Mouse (Mus musculus): ENCODE measurements around the gene Rasgef1b. TPM values are rescaled to one million over a fixed set of nuclear protein-coding genes. Genes with fewer than 3 reads are reported as not detected.

Rasgef1b gene
- total RNA-seq, 1 experiment from 2014 or later = 30.5 TPM

DNA sequence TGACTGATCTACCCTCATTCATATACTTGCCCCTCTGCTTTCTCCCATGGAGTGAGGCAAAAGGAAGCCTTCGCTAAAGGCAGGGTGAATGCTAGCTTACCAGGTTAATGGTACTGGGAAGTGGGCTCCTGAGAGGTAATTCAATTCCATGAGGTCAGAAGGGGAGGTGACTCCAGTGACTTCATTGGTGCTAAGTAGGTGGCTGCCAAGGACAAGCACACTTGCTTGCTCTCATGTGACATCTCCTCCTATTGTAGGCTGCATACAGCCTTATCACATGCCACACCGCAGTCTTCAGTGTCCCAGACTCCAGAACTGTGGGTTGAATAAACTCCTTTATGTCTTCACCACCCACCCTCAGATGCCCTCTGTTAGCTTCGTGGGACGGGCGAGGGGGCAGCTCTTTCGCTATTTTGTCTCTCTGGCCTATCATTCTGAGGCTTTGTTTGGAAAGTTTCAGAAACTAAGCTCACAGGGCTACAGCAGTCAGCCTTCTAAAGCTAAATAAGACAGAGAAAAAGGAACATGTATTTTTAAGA is 441.1 kb downstream of the Rasgef1b start:
- ATAC-seq (replicated peaks in 1 of 2; ENCODE audit: insufficient read depth in 1 of 2, low FRiP score in 2 of 2, low TSS enrichment in 1 of 2, low read depth in 1 of 2, poor library complexity in 2 of 2, severe bottlenecking in 2 of 2) = no peak

DNA sequence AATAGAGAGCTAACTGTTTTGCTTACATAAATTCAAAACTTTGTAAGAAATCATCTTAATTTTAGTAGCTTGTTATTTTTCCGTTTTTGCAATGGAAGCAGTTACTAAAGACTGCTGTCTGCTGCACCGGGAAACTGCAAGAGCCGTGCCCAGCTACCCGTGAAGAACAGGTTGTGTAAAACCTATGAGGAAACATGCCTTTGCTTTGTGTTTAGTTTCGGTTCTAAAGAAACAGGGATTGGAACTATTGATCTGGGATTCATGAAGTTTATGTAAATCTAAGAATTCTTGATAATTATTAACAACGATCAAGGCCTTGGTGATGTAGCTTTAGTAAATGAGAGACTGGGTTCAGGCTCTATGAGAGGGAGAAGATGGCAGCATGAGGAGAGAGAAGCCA is 442.3 kb downstream of the Rasgef1b start:
- no peak for ATAC-seq (replicated peaks in 1 of 2; ENCODE audit: insufficient read depth in 1 of 2, low FRiP score in 2 of 2, low TSS enrichment in 1 of 2, low read depth in 1 of 2, poor library complexity in 2 of 2, severe bottlenecking in 2 of 2)

DNA sequence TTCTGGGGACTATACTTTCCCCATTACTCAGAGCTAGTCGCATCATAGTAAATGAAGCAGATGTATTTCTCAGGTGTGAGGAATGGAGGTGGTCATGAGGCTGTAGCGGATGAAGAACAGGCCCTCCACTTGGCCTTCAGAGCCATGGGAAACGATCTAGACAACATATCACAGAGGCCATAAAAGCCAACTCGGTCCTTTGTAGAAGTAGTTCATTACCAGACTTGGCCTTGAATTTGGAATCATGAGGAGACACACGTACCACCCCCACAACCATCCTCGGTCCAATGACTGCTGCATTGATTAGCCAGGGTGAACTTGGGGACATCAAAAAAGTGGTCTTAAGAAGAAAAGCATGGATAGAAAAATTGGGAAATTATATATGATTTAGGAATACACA is 442.8 kb downstream of the Rasgef1b start:
- no peak for ATAC-seq (replicated peaks in 1 of 2; ENCODE audit: insufficient read depth in 1 of 2, low FRiP score in 2 of 2, low TSS enrichment in 1 of 2, low read depth in 1 of 2, poor library complexity in 2 of 2, severe bottlenecking in 2 of 2)

DNA sequence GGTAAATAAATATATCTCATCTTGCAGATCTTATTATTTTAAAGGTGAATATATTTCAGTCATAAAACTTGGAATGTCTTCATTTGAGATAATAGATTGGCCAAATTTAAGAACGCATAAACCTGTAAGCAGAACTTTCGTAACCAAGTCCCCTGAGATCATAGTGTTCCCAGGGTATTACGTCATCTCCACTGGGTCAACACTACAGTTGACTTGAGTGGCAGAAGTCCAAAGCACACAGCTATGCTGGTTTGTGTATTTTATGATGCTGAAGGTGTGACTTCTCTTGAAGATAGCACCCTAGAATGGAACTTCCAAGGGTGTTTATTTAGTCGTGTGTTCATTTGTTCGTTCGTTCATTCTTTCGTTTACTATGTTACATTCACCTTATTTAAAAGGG is 444.5 kb downstream of the Rasgef1b start:
- ATAC-seq (replicated peaks in 1 of 2; ENCODE audit: insufficient read depth in 1 of 2, low FRiP score in 2 of 2, low TSS enrichment in 1 of 2, low read depth in 1 of 2, poor library complexity in 2 of 2, severe bottlenecking in 2 of 2) = no peak

DNA sequence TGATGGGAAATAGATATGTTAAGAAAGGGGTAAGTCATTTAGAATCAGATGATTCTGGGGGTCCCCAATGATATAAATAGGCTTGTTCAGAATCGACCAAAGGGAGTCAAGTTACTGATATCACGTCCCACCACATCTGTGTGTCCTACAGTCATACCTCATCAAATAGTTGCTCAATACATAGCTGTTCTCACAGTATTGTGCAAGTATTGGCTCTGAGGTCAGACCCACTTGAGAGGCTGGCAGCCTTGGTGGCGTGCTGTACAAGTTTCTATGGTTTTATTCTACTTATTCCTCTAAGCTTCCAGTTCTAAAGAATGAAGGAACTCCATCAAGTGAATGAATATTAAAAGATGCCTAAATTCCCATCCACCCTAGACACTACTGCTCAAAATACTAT is 445.2 kb downstream of the Rasgef1b start:
- no peak for ATAC-seq (replicated peaks in 1 of 2; ENCODE audit: insufficient read depth in 1 of 2, low FRiP score in 2 of 2, low TSS enrichment in 1 of 2, low read depth in 1 of 2, poor library complexity in 2 of 2, severe bottlenecking in 2 of 2)

DNA sequence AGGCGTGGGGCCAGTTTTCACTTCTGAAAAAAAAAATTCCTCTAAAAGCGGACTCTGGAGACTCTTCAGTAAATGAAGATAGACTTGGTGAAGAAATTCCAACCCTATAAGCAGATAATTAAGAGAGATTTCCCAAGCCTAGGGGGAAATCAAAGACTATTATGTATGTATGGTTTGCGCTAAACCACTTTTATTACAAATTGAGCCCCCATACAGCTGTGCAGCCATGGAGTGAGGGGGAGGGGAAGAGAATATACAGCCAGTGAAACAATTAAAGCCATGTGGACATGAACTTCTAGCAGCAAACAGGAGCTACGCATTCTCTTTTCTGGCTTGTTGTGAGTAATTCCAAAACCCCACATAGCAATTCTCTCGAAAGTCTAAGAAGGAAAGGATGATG is 448.3 kb downstream of the Rasgef1b start:
- no peak for ATAC-seq (replicated peaks in 1 of 2; ENCODE audit: insufficient read depth in 1 of 2, low FRiP score in 2 of 2, low TSS enrichment in 1 of 2, low read depth in 1 of 2, poor library complexity in 2 of 2, severe bottlenecking in 2 of 2)

DNA sequence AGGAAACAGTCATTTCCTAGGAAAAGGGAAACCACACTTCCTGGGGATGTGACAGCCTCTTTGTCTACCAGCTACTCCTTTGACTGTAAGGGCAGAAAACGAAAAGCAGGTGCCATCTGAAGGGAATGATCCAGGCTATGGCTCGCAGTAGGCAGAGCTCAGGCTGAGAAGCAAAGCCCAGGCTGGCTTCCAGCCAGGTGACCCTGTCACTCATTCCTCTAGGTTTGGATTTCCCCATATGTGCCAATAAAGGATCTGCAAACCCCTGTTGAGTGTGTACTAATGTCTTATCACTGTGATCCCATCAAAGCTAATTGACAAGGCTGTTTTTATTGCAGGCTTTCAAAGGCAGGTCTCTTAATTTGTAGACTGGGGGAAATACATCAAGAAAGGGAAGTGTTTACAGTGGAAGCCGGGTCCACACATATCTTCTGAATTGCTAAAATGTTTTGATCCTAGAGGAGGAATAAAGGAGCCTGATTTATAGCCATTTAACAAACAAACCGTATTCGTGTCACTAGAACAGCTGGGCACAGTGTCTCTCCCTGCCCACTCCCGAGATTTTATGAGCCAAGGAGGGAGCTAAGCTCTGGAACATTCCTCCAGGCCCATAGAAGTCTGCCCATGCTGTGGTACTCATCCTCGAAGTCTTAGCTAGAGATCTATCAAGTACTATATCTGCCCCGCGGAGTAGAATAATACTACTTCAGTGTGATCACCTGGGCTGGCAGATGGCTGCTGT is 449.7 kb downstream of the Rasgef1b start:
- peak; percentile 29 to 37; a peak in 1 of 4 replicates for ATAC-seq (replicated peaks in 1 of 2; ENCODE audit: insufficient read depth in 1 of 2, low FRiP score in 2 of 2, low TSS enrichment in 1 of 2, low read depth in 1 of 2, poor library complexity in 2 of 2, severe bottlenecking in 2 of 2)

DNA sequence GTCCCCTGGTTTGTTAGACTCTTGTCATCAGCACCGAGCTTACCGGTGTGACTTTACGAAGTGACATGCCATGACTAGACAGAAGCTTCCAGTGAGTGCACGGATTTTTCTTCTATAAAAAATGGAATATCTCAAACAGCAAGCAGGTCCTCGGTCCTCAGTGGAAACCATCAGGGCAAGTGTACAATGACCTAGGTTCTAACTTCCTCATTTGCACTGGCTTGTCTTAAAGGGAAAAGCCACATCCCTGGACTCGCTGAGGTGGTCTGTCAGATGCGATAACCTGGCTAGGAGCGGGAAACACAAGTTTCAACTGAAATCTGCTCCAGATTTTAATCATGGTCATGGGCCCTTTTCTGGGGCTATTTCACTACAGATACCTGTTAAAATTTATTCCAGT is 450.5 kb downstream of the Rasgef1b start:
- peak; percentile 83 to 87 for ATAC-seq (replicated peaks in 1 of 2; ENCODE audit: insufficient read depth in 1 of 2, low FRiP score in 2 of 2, low TSS enrichment in 1 of 2, low read depth in 1 of 2, poor library complexity in 2 of 2, severe bottlenecking in 2 of 2)

DNA sequence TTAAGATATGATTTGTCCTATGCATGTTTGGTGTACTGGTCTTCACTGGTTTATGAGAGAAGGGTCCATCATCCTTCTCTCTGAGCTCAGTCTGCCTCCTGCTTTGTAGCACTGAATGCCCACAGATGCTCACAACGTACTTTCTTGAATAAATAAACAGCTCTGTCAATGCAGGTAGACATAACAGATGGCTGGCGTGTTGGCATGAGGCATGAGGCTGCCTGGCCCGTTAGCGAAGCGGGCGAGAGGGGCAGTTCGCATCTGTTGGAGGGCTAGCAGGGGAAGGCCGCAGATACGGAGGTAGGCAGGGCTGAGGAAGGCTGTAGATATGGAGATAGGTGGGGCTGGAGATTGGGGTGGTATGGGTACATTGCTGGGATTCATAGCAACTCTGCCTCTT is 451.3 kb downstream of the Rasgef1b start:
- ATAC-seq (replicated peaks in 1 of 2; ENCODE audit: insufficient read depth in 1 of 2, low FRiP score in 2 of 2, low TSS enrichment in 1 of 2, low read depth in 1 of 2, poor library complexity in 2 of 2, severe bottlenecking in 2 of 2) = no peak

DNA sequence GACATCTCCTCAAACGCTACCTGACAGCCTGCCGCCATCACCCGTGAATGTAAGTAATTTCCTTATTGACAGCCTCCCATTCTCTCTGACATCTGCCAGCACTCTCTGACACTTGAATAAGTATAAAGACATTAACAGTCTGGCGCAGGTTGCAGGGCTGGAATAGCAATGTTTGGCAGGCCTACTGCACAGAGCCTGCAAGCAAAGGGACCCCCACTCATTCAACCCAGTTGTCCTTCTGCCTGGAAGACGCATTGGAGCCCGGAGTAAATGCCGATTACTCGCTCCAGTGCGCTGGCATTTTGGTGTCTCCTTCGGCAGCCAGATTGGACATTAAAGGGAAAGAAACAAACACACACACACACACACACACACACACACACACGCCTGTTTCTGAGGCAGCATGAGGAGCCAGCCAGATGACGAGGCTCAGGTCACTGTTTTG is 454.7 kb downstream of the Rasgef1b start:
- no peak for ATAC-seq (replicated peaks in 1 of 2; ENCODE audit: insufficient read depth in 1 of 2, low FRiP score in 2 of 2, low TSS enrichment in 1 of 2, low read depth in 1 of 2, poor library complexity in 2 of 2, severe bottlenecking in 2 of 2)

DNA sequence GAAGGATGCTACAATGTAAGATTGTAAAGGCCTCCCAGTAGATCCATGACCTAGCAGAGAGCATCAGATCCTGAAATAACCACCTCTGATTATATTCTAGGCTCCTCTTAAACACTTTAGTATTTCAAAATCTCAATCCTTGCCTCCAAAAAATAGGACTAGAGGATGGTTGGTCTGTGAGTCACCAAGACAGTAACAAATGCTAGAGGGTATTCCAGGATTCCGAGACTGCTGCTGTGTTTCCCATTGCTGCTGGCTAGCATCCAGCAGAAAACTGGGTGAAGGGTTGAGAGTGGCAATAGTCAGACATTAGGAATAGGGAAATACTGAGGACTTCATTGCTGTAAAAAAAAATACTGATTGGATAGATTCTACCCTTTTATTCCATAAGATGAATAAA is 457.3 kb downstream of the Rasgef1b start:
- no peak for ATAC-seq (replicated peaks in 1 of 2; ENCODE audit: insufficient read depth in 1 of 2, low FRiP score in 2 of 2, low TSS enrichment in 1 of 2, low read depth in 1 of 2, poor library complexity in 2 of 2, severe bottlenecking in 2 of 2)

DNA sequence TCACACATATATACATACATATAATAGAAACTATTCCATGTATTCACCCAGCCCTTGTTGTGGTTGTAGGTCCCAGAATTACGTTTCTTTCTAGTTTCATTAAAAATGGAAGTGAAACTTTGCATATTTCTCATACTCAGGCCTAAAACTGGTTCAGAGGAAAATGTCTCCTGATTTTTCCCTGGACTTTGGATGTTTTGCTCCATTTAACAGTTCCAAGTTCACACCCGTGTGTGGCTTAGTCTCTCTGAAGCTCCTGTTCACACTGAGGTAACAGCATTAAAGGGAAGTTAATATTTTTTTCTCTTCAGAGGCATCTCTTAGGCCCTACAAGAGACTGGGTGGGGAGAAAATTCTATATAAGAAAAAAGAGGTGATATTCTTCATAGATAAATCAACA is 459.7 kb downstream of the Rasgef1b start:
- ATAC-seq (replicated peaks in 1 of 2; ENCODE audit: insufficient read depth in 1 of 2, low FRiP score in 2 of 2, low TSS enrichment in 1 of 2, low read depth in 1 of 2, poor library complexity in 2 of 2, severe bottlenecking in 2 of 2) = no peak

DNA sequence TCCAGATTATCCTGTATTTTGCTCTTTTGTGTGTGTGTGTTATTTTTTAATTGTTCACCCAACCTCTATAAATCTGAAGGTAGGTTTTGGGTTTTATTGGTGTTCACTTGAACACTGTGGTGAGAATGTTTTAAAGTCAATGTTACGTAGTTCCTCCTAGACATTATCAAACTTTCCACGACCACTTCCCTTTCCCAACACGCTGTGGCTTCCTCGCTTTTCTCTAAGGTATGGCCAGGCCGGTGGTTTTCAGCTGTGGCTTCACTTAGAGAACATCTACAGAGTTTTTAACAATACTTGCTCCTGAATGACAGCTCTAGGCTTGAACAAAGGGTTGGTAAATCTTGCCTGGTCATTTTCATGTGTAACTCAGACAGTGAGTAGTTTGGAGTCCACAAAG is 461.5 kb downstream of the Rasgef1b start:
- ATAC-seq (replicated peaks in 1 of 2; ENCODE audit: insufficient read depth in 1 of 2, low FRiP score in 2 of 2, low TSS enrichment in 1 of 2, low read depth in 1 of 2, poor library complexity in 2 of 2, severe bottlenecking in 2 of 2) = peak; percentile 91 to 92

DNA sequence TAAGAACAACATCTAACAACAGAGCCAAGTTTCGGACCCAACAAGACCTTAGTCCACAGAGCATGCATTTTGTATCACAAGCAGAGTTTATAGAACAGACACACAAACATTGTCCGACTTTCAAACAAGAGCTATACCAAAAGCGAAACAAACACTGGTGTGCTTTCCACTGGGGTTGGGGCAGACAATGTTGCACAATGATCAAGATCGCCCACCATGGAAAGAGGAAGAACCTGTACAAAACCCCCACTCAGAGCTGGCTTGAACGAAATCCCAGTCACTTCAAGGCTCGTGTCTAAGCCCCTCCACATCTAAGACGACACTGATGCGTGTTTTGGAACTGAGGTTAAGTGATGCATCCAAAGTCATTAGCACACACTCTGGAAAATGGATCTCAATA is 462.6 kb downstream of the Rasgef1b start:
- ATAC-seq (replicated peaks in 1 of 2; ENCODE audit: insufficient read depth in 1 of 2, low FRiP score in 2 of 2, low TSS enrichment in 1 of 2, low read depth in 1 of 2, poor library complexity in 2 of 2, severe bottlenecking in 2 of 2) = 0 out of 4 replicates have a peak, but pooled peaks of 1 of the 2 experiments have one; percentile 22

DNA sequence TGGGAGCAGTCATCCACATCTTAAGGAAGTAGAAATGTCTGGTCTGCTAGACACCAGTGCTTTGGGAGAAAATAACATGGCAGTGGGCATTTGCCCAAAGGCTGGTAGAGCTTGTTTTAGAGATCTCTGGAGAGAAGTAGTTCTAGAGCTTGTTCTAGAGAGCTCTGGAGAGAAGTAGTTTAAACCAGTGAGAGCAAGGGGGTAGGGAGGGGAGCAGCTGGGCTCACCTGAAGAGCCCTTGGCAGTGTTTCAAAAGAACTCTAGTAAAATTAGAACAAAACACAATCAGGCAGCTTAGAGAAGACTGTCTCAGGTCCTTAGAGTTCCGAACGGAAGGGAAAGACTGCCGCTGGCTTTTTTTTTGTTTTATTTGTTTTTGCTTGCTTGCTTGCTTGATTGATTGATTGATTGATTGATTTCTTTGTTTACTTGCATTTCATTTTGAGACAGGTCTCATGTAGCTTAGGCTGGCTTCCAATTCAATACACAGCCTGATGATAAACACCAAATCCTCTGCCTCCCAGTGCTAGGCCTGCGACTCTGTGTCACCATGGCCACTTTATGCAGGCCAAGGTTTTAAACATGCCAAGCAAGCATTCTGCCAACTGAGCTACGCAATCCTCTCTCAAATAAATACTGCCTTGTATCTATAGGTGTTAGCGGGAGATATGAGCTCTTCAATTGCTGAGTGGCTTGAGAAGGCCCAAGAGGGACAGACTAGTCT is 466.5 kb downstream of the Rasgef1b start:
- ATAC-seq (replicated peaks in 1 of 2; ENCODE audit: insufficient read depth in 1 of 2, low FRiP score in 2 of 2, low TSS enrichment in 1 of 2, low read depth in 1 of 2, poor library complexity in 2 of 2, severe bottlenecking in 2 of 2) = no peak

DNA sequence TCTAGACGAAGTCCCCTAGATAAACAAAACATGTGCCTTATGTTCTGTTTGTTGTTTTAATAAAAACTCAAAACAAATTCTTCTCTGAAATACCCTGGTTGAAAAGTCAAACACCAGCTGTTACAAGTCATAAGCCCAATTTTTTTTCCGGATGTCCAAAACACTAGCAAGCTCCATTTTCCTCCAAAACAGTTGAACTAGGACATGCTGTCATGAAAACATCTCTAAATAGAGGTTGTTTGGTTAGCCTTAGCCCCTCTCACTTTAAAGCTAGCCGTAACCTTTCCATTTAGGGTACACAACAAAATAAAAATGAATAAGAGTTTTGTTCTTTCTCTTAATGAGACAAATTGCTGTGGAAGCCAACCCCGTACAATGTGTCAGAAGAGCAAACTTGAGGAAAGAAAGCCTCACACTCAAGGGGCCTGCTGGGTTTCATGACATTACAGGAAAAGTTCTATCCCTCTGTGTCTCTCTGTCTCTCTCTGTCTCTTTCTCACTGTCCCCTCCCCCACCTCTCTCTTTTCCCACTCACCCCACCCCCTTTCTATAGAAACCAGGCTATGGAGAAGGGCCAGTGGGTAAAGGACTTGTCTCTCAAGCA is 467.6 kb downstream of the Rasgef1b start:
- ATAC-seq (replicated peaks in 1 of 2; ENCODE audit: insufficient read depth in 1 of 2, low FRiP score in 2 of 2, low TSS enrichment in 1 of 2, low read depth in 1 of 2, poor library complexity in 2 of 2, severe bottlenecking in 2 of 2) = no peak

DNA sequence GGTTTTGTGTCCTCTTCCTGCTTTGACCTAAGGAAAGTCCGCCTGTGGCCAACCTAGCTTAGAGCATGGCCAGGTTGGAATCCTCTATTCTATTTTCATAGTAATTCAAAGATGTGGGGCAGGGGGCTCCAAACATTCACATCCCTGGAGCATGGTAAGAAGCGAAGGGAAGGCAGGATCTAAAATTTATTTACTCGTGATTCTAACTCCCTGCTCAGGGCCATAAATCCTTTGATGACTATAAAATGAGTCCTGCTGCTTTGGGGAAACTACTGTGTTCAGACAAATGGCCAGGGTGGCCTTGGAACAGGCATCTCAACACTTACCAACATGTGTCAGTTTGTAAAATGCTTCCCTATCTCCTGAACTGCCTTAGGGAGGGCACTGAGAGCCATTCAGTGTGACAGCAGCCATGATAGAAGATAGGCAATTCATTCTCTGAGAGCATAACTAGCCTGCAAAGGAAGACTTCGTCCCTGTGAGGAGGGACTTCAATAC is 470.8 kb downstream of the Rasgef1b start:
- ATAC-seq (replicated peaks in 1 of 2; ENCODE audit: insufficient read depth in 1 of 2, low FRiP score in 2 of 2, low TSS enrichment in 1 of 2, low read depth in 1 of 2, poor library complexity in 2 of 2, severe bottlenecking in 2 of 2) = no peak
